Mouse (Mus musculus): ENCODE data around the gene Adh6b.
"Not testable (repeated sequence)": the region's sequence is repeated elsewhere in the genome, so short reads cannot be mapped to it uniquely, and the experiment has no call there.

Gene Adh6b

DNA sequence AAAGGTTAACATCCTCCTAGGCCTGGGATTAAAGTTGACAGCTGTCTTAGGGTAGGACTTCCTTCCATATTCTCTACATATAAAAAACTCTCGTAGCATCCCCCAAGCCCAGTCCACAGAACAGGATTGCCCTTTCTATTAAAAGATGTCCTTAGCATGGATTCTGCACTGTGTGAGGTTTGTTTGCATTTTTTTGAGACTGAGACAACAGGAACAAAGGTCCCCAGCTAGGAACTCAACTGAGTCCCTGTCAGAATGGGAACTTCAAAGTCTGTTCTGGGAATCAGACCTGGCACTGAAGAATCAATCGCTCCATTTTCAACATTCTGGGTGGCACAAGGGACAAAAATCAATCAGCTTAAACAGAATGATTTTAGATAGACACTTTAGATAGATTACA is 21.3 kb downstream of the Adh6b start:
- no peak for DNase-seq

DNA sequence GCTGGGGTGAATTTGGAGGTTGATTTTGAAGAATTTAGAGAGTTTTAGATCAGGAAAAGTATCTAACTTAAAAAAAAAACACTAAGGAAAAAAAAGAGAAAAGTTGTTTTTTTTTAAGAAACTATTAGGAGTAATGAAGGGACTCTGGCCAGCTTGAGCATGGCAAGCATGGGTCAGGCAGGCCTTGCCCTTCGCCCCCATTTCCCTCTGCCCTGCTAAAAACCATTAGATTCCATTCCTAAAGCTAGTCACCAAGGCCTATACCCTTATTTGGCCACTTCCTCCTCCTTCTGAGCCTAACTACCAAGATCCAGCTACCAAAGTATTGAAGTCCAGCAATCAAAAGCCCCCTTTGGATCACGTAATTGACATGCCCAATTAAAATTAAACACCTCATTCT is 24.6 kb downstream of the Adh6b start:
- no peak for DNase-seq

DNA sequence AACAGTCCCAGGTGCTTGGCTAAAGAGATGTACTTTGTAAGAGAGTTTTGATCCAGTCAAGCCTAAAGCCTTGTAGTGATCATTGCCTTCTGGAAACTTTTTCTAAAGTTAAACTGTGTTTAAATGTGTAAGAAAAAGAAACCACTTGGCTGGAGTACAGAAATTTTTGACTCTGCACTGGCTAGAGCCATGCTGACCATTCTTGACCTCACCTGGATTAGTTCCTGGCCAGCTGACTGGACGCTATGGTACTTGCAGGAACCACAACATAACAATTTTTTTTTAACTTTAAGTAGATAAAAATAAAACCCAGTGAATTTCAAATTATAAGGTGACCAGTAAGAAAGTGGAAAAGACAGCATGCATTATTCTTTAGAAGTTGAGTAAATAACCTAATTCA is 28.0 kb downstream of the Adh6b start:
- DNase-seq, result no peak

DNA sequence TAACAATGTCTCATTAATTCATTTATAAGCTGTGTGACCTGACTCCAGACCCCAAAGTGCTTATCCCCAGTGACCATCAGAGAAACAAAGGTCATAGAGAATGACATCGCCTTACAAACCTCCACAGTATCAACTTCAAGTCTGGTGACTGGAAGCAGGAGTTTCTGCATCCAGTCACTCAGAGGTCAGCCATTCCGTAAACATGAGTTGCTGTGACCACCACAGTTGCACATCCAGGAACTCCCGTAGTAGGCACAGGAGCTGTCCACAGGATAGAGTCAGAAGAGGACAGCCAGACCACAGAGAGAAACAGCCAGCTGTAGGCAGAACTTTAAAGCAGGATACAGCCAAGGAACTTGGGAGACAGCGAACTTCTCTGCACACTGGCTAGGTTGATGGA is 28.7 kb downstream of the Adh6b start:
- DNase-seq, result not testable (repeated sequence)

DNA sequence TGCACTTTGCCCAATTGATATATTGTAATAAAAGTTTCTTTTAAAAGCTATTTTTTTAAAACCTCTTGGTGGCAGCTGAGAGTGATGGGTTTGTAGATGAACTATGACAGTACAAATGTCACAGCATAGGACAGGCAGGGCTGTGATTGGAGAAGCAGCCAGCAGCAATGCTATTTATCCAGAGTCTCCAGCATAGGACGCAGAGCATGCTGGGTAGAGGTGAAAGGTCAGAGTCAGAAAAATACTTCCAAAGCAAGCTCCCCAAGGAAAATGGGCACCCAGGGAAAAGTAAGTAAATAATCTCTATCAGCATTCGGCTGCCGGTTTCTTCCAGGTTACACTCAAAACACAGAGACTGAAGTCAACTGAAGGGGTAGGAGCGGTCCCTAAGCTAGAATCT is 32.3 kb downstream of the Adh6b start:
- no peak for DNase-seq

DNA sequence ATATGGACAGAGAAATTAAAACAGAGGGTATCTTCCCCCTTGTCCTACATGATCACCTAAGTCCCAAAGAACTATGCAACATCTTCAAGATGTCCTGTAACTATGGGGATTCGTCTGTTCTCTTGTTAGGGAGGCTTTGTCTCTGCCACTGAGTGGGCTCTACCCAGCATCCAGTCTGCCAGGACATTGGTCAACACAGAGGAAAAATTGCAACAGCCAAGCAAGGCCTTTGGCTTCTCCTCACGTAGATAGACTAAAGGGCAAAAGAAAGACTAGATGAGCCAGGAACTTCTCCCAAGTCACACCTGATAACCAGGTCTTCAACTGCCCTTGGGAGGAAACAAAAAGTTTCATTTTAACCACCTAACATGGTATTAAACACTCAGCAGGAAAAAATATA is 33.6 kb downstream of the Adh6b start:
- no peak for DNase-seq

DNA sequence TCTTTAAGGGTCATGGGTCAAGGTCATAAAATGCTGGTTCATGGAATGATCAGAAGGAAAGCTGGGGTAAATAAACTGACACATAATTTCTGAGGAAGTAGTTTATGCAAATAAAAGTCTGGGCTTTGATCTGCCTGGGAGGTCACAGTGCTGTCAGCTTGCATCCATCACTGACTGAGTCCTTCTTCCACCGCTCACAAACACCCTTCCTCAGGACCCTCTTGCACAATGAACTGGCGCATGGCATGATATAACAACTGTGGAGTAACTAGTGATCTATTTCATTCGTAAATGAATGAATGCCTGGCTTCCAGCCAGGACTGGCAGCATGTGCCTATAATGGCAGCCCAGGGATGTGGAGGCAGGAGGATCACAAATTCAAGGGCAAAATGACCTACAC is 39.6 kb downstream of the Adh6b start:
- no peak for DNase-seq

DNA sequence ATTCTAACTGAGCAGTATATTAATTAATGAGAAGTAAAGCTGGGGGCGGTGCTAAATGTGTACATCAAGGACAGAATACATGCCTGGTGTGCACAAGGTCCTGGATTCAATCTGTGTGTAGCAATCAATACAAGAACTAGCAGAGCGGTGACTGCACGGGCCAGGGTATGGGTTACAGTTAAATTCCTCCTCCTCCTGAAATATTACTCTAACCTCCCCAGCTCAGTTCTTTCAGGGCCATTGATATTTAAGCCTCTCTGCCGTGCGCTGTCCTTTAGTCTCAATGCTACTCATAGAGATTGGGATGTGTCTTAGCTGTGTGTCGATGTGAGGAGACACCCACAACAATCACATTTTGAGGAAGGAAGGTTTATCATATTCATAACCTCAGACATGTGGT is 45.6 kb downstream of the Adh6b start:
- no peak for DNase-seq

DNA sequence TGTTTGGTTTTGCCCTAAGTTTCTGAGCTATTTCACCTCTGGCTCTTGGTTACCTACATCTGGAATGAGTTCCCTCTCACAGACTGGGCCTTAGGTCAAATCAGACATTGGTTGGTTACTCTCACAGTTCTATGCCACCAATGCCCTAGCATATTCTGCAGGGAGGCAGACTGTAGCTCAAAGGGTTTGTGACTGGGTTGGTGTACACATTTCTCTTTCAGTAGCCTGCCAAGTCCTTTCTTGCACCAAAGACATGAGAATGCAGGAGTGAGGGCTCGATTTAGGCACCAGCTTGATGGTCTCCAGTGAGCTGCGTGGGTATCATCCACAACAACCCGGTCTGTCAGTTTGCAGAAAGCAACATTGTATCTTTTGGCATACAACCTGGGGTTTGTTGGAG is 63.3 kb downstream of the Adh6b start:
- no peak for DNase-seq

DNA sequence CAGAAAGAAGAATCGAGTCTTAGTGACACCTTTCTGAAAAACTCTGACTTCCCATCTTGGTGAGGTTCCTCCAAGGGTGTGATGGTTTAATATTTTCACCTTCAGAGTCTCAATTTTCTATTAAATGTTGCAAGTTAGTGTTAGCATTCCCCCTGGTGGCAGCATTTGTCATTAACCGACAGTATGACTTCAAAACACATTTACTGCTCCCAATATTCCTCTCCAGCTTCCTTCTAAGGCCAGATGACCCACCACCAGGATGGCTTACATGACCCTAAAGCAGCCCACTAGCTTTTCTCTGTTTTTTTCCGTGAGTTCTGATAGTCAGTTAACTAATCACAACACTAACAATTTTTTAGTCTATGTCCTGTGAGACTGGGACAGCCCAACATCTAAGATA is 63.8 kb downstream of the Adh6b start:
- DNase-seq, result peak; percentile 10 to 20

DNA sequence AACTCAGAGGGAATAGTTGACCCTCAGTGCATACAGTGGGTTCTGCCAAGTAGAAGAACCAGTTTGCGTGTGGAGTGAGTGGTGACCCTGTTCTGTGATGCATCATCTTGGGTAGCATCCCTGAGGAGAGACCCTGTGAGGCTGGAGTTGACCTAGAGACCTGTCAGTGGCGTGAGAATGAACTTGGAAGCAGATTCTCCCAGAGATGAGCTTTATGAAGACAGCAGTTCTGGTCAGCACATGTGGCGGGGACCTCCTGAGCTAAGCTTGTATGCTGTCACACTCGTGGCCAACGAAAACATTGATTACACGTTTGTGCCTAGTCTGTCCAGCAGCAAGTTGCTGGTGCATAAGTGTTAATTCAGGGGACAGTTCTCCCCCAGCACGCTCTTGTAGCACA is 64.3 kb downstream of the Adh6b start:
- DNase-seq, result no peak

DNA sequence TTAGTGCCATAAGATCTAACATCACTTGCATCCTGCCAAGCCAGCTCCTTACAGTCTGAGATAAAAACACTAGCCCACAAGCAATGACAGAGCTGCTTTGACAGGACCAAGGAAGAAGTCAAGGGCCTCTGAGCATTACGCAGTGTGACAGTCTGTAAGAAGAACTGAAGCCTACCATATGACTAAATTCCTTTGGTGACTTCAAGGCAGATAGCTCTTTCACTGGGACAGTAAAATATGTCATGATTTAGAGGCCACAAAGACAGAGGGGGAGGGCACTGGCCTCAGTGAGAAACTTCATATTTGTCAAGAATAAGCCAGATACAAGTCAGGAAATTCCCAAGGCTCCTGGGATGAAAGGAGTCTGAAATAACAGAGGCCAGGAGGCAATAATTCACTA is 66.3 kb downstream of the Adh6b start:
- DNase-seq, result no peak

Measured in cerebellum, postnatal 36 days (tissue).